Mouse (Mus musculus) MN1 (cell line): Measurements from ENCODE around the gene Synpo2.

Experiments used
- DNase-seq: peaks from one replicate; pipeline ENCODE4 v3.0.0-alpha.2; 2016; ENCODE audit warnings: low spot score

Synpo2 gene

GRCm38 (mm10) chr3:123164183-123164582 lies 71.8 kb downstream of the Synpo2 start:
- DNase-seq, result no peak

- no peak for DNase-seq
Measured at GRCm38 (mm10) chr3:123163192-123163523, 72.8 kb downstream of the Synpo2 start.

- DNase-seq, result no peak
Measured at GRCm38 (mm10) chr3:123162289-123163191, 73.4 kb downstream of the Synpo2 start.

GRCm38 (mm10) chr3:123160792-123161191 lies 75.2 kb downstream of the Synpo2 start:
- DNase-seq, result peak; percentile 52

- peak; percentile 51 for DNase-seq
Measured at GRCm38 (mm10) chr3:123159139-123159824, 76.7 kb downstream of the Synpo2 start.

- DNase-seq, result no peak
Measured at GRCm38 (mm10) chr3:123158579-123158978, 77.4 kb downstream of the Synpo2 start.

GRCm38 (mm10) chr3:123153337-123153736 lies 82.6 kb downstream of the Synpo2 start:
- no peak for DNase-seq

- no peak for DNase-seq
Measured at GRCm38 (mm10) chr3:123152911-123153310, 83.0 kb downstream of the Synpo2 start.

- peak; percentile 46 for DNase-seq
Measured at GRCm38 (mm10) chr3:123150523-123151135, 85.3 kb downstream of the Synpo2 start.

- no peak for DNase-seq
Measured at GRCm38 (mm10) chr3:123149380-123150162, 86.4 kb downstream of the Synpo2 start.

GRCm38 (mm10) chr3:123148641-123149040 lies 87.3 kb downstream of the Synpo2 start:
- no peak for DNase-seq

GRCm38 (mm10) chr3:123146557-123146956 lies 89.4 kb downstream of the Synpo2 start:
- no peak for DNase-seq

GRCm38 (mm10) chr3:123145942-123146341 lies 90.0 kb downstream of the Synpo2 start:
- no peak for DNase-seq

- DNase-seq, result no peak
Measured at GRCm38 (mm10) chr3:123143412-123143811, 92.5 kb downstream of the Synpo2 start.

- DNase-seq, result no peak
Measured at GRCm38 (mm10) chr3:123142298-123142697, 93.7 kb downstream of the Synpo2 start.

- no peak for DNase-seq
Measured at GRCm38 (mm10) chr3:123141069-123141468, 94.9 kb downstream of the Synpo2 start.

- no peak for DNase-seq
Measured at GRCm38 (mm10) chr3:123140134-123140533, 95.8 kb downstream of the Synpo2 start.

GRCm38 (mm10) chr3:123139619-123140018 lies 96.3 kb downstream of the Synpo2 start:
- DNase-seq, result no peak

GRCm38 (mm10) chr3:123138274-123139003 lies 97.5 kb downstream of the Synpo2 start:
- DNase-seq, result peak; percentile 17

- no peak for DNase-seq
Measured at GRCm38 (mm10) chr3:123132101-123132500, 103.8 kb downstream of the Synpo2 start.

- no peak for DNase-seq
Measured at GRCm38 (mm10) chr3:123131151-123131756, 104.7 kb downstream of the Synpo2 start.
